Mouse (Mus musculus) kidney, embryonic 15.5 days (tissue): Measurements from ENCODE around the gene Faf2. TPM values are rescaled to one million over a fixed set of nuclear protein-coding genes. Genes with fewer than 3 reads are reported as not detected.
"Not testable (repeated sequence)": the region's sequence is repeated elsewhere in the genome, so short reads cannot be mapped to it uniquely, and the experiment has no call there.

Experiments used
- ATAC-seq: fragments of 200-750 bp; cut with Nextera tagmentation; replicated peaks from 2 replicates; pipeline ENCODE4 v1.8.0; 2017; ENCODE audit warnings: moderate TSS enrichment; ENCODE audit not compliant: low FRiP score
- H3K27ac ChIP-seq: fragments of 300-500 bp; sonication (generic); 2 replicates; pipeline ENCODE4 v1.5.1; 2015; ENCODE audit warnings: mild to moderate bottlenecking, inconsistent platforms
- H3K27me3 ChIP-seq: fragments of 300-500 bp; sonication (generic); 2 replicates; pipeline ENCODE4 v1.6.1; 2015; ENCODE audit warnings: inconsistent platforms
- H3K36me3 ChIP-seq: fragments of 300-500 bp; sonication (generic); 2 replicates; pipeline ENCODE4 v1.6.1; 2015; ENCODE audit warnings: inconsistent platforms
- H3K4me1 ChIP-seq: fragments of 300-500 bp; sonication (generic); 2 replicates; pipeline ENCODE4 v1.6.1; 2015; ENCODE audit warnings: inconsistent platforms
- H3K4me2 ChIP-seq: fragments of 300-500 bp; sonication (generic); 2 replicates; pipeline ENCODE4 v1.6.1; 2015; ENCODE audit warnings: moderate library complexity, mild to moderate bottlenecking, inconsistent platforms
- H3K4me3 ChIP-seq: fragments of 300-500 bp; sonication (generic); replicated peaks from 2 replicates; pipeline ENCODE4 v1.5.1; 2015; ENCODE audit warnings: mild to moderate bottlenecking, inconsistent platforms
- H3K9ac ChIP-seq: fragments of 300-500 bp; sonication (generic); 2 replicates; pipeline ENCODE4 v1.6.1; 2015; ENCODE audit warnings: mild to moderate bottlenecking, inconsistent platforms
- H3K9me3 ChIP-seq: fragments of 300-500 bp; sonication (generic); replicated peaks from 2 replicates; pipeline ENCODE4 v1.6.1; 2016; ENCODE audit warnings: inconsistent platforms
- WGBS: fragments of 180-500 bp; shearing (Covaris S2); methylation state at CpG from one replicate; pipeline ENCODE4 v1.1.7; 2015; ENCODE audit warnings: mixed read lengths; 5-methylcytosine and 5-hydroxymethylcytosine counted together
- polyA plus RNA-seq: library from polyadenylated mRNA; unstranded; fragments of >200 nt; fragmentation: Nextera tagmentation; extraction: Ambion mirVana; gene quantifications from 2 replicates; pipeline ENCODE4 v1.2.1, GENCODE M21; 2015

Gene Faf2
- polyA plus RNA-seq, 1 experiment from 2014 or later: 77.4 TPM

GRCm38 (mm10) chr13:54608666-54609065 lies 12.9 kb upstream of the Faf2 start:
- no peaks in the 10 kb centered on the region for H3K27me3 ChIP-seq
- 48% methylated on average over 8 of the region's 8 CpGs for WGBS
- no peak overlapping the region for H3K4me3 ChIP-seq
- no peaks in the 10 kb centered on the region for H3K36me3 ChIP-seq
- ATAC-seq: no peak
- H3K4me2 ChIP-seq: peak overlapping the region; percentile 24
- peaks cover 26% of the 10 kb centered on the region for H3K4me1 ChIP-seq
- no peak overlapping the region for H3K27ac ChIP-seq
- H3K9me3 ChIP-seq: no peaks in the 10 kb centered on the region
- no peak overlapping the region for H3K9ac ChIP-seq

GRCm38 (mm10) chr13:54609301-54609700 lies 12.3 kb upstream of the Faf2 start:
- H3K9ac ChIP-seq: no peak overlapping the region
- no peaks in the 10 kb centered on the region for H3K9me3 ChIP-seq
- no peak overlapping the region for H3K4me3 ChIP-seq
- 41% methylated on average over 1 of the region's 1 CpGs for WGBS
- peak overlapping the region; percentile 24; the same call in 1 of the 2 replicates for H3K4me2 ChIP-seq
- H3K36me3 ChIP-seq: no peaks in the 10 kb centered on the region
- H3K27me3 ChIP-seq: no peaks in the 10 kb centered on the region
- no peak for ATAC-seq
- no peak overlapping the region for H3K27ac ChIP-seq
- H3K4me1 ChIP-seq: peaks cover 26% of the 10 kb centered on the region

- Histone ChIP-seq H3K27ac (peak overlapping the region; percentile 84), H3K36me3 (no peaks in the 10 kb centered on the region), H3K4me2 (peak overlapping the region; percentile 98), H3K27me3 (no peaks in the 10 kb centered on the region), H3K4me3 (peak overlapping the region; percentile 79), H3K4me1 (peaks cover 26% of the 10 kb centered on the region), H3K9me3 (no peaks in the 10 kb centered on the region), H3K9ac (peak overlapping the region; percentile 78)
- ATAC-seq: peak; percentile 27
- WGBS: 9% methylated on average over 13 of the region's 13 CpGs
Observed at GRCm38 (mm10) chr13:54610613-54610971, 11.0 kb upstream of the Faf2 start.

GRCm38 (mm10) chr13:54610972-54611754 lies 10.4 kb upstream of the Faf2 start, which contains the start of gene Cltb:
Cltb (minus strand) TSS chr13:54611344.
- Histone ChIP-seq H3K9me3 (no peaks in the 10 kb centered on the region), H3K27ac (peak within 1 kb of the TSS; percentile 84), H3K27me3 (no peaks in the 10 kb centered on the region), H3K9ac (peak within 1 kb of the TSS; percentile 78), H3K4me2 (peak within 1 kb of the TSS; percentile 98), H3K4me1 (peaks cover 26% of the 10 kb centered on the region), H3K4me3 (peak within 1 kb of the TSS; percentile 79), H3K36me3 (no peaks in the 10 kb centered on the region)
- under 1% methylated on average over 66 of the region's 66 CpGs for WGBS
- peak; percentile 73 for ATAC-seq

- not testable (repeated sequence) for H3K9me3 ChIP-seq, H3K4me2 ChIP-seq, H3K27ac ChIP-seq, H3K9ac ChIP-seq, H3K36me3 ChIP-seq, ATAC-seq, H3K4me3 ChIP-seq, H3K27me3 ChIP-seq
- 85% methylated on average over 8 of the region's 8 CpGs for WGBS
- peaks cover 26% of the 10 kb centered on the region for H3K4me1 ChIP-seq
Observed at GRCm38 (mm10) chr13:54613141-54613540, 8.4 kb upstream of the Faf2 start.

GRCm38 (mm10) chr13:54616307-54616706 lies 5.3 kb upstream of the Faf2 start:
- no peak overlapping the region for H3K9ac ChIP-seq
- H3K9me3 ChIP-seq: no peaks in the 10 kb centered on the region
- no peak for ATAC-seq
- H3K4me2 ChIP-seq: no peak overlapping the region
- 77% methylated on average over 8 of the region's 8 CpGs for WGBS
- peaks cover 8% of the 10 kb centered on the region for H3K4me1 ChIP-seq
- H3K27ac ChIP-seq: no peak overlapping the region
- H3K36me3 ChIP-seq: no peaks in the 10 kb centered on the region
- H3K4me3 ChIP-seq: no peak overlapping the region
- H3K27me3 ChIP-seq: no peaks in the 10 kb centered on the region

- H3K4me3 ChIP-seq: no peak overlapping the region
- no peak for ATAC-seq
- no peaks in the 10 kb centered on the region for H3K27me3 ChIP-seq
- H3K36me3 ChIP-seq: no peaks in the 10 kb centered on the region
- H3K9me3 ChIP-seq: no peaks in the 10 kb centered on the region
- no peak overlapping the region for H3K9ac ChIP-seq
- no peak overlapping the region for H3K27ac ChIP-seq
- H3K4me2 ChIP-seq: no peak overlapping the region
- WGBS: 60% methylated on average over 6 of the region's 6 CpGs
- H3K4me1 ChIP-seq: 0 out of 2 replicates have a peak, but pooled peaks cover 4% of the 10 kb centered on the region
Observed at GRCm38 (mm10) chr13:54616998-54617397, 4.6 kb upstream of the Faf2 start.

GRCm38 (mm10) chr13:54621960-54622521 lies 457 bp downstream of the Faf2 start:
- 1% methylated on average over 27 of the region's 27 CpGs for WGBS
- Histone ChIP-seq H3K36me3 (no peaks in the 10 kb centered on the region), H3K4me3 (peak overlapping the region; percentile 94), H3K9ac (peak overlapping the region; percentile 97), H3K4me2 (peak overlapping the region; percentile 79), H3K27ac (peak overlapping the region; percentile 89), H3K27me3 (no peaks in the 10 kb centered on the region), H3K4me1 (peaks cover 20% of the 10 kb centered on the region), H3K9me3 (no peaks in the 10 kb centered on the region)
- ATAC-seq: peak; percentile 65

GRCm38 (mm10) chr13:54629128-54629527 lies 7.5 kb downstream of the Faf2 start:
- no peak overlapping the region for H3K9ac ChIP-seq
- H3K27ac ChIP-seq: no peak overlapping the region
- WGBS: 83% methylated on average over 4 of the region's 4 CpGs
- H3K9me3 ChIP-seq: no peaks in the 10 kb centered on the region
- no peaks in the 10 kb centered on the region for H3K27me3 ChIP-seq
- H3K4me1 ChIP-seq: peaks cover 4% of the 10 kb centered on the region; the same call in 1 of the 2 replicates
- H3K36me3 ChIP-seq: peaks cover 31% of the 10 kb centered on the region
- H3K4me2 ChIP-seq: no peak overlapping the region
- no peak overlapping the region for H3K4me3 ChIP-seq
- no peak for ATAC-seq

GRCm38 (mm10) chr13:54632731-54633277 lies 11.2 kb downstream of the Faf2 start:
- Histone ChIP-seq H3K4me2 (no peak overlapping the region), H3K36me3 (peaks cover 61% of the 10 kb centered on the region), H3K27me3 (no peaks in the 10 kb centered on the region), H3K27ac (no peak overlapping the region), H3K9me3 (no peaks in the 10 kb centered on the region), H3K4me3 (no peak overlapping the region), H3K4me1 (no peaks in the 10 kb centered on the region), H3K9ac (no peak overlapping the region)
- no peak for ATAC-seq
- WGBS: 56% methylated on average over 3 of the region's 3 CpGs

- 92% methylated on average over 3 of the region's 3 CpGs for WGBS
- H3K9ac ChIP-seq: no peak overlapping the region
Observed at GRCm38 (mm10) chr13:54635011-54635410, 13.4 kb downstream of the Faf2 start.

GRCm38 (mm10) chr13:54650461-54650860 lies 28.9 kb downstream of the Faf2 start:
- no peak for ATAC-seq
- WGBS: 95% methylated on average over 3 of the region's 3 CpGs
- Histone ChIP-seq H3K4me2 (no peak overlapping the region), H3K27ac (no peak overlapping the region), H3K27me3 (no peaks in the 10 kb centered on the region), H3K36me3 (peaks cover 100% of the 10 kb centered on the region), H3K9ac (no peak overlapping the region), H3K4me3 (no peak overlapping the region), H3K4me1 (no peaks in the 10 kb centered on the region), H3K9me3 (no peaks in the 10 kb centered on the region)

More at GRCm38 (mm10) chr13:54635011-54635410, 13.4 kb downstream of the Faf2 start:
- no peak for ATAC-seq
- H3K27me3 ChIP-seq: no peaks in the 10 kb centered on the region
- H3K9me3 ChIP-seq: no peaks in the 10 kb centered on the region
- no peaks in the 10 kb centered on the region for H3K4me1 ChIP-seq
- H3K4me3 ChIP-seq: no peak overlapping the region
- H3K4me2 ChIP-seq: no peak overlapping the region
- H3K36me3 ChIP-seq: peaks cover 72% of the 10 kb centered on the region
- H3K27ac ChIP-seq: no peak overlapping the region
